Mouse (Mus musculus) embryonic fibroblast, embryonic 13.5 days (primary cell): ENCODE data around the gene Ptch2.

Source experiments
- CTCF ChIP-seq: IDR thresholded peaks from 2 replicates; pipeline ENCODE4 v1.5.1; 2011; ENCODE audit warnings: mild to moderate bottlenecking, control low read depth, low read length, moderate library complexity, borderline replicate concordance; ENCODE audit not compliant: insufficient read depth
- POLR2A ChIP-seq: IDR thresholded peaks from 2 replicates; pipeline ENCODE4 v1.6.1; 2011; ENCODE audit warnings: low read depth, mild to moderate bottlenecking, control low read depth, low read length, moderate library complexity

DNA sequence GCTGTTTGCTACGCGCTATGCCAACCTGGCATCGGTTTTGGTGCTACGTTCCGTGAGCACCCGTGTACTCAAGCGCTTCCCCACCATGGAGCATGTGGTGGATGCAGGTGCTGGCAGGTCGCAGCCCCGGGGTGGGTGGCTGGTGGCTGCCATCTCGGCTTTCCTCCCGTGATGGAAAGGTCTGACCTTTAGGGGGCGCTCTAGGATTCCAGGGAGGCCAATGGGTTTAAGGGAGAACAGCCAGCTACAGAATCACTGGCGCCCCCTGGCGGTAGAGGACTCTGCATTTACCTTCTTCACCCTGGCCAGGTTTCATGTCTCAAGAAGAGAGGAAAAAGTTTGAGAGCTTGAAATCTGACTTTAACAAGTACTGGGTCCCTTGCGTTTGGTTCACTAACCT lies 50.3 kb downstream of the Ptch2 start:
- TF ChIP-seq POLR2A (no peak), CTCF (peak; percentile 34; the same call in 1 of the 2 replicates)
